Mouse (Mus musculus): Measurements from ENCODE around the gene Phf13.

DNA sequence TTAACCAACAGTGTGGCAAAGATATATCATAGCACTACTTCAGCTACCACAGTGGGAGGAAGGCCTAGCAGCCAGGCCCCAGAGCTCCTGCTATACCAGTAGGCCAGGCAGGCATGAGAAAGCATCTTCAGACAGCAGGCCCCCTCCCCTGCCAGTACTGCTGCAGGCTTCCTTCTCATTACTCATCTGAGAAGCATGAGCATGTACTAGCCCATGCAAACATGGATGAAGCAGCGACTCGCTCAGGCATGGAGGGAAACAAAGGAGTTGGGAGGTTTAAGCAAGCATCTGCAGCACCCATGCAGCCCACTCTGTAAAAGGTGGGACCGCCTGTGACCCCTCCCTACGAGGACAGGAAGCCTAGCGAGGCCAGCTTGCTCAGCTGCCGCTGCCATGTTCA lies 23.0 kb upstream of the Phf13 start:
- TF ChIP-seq CTCF (IDR thresholded peaks at IDR 0.05; ENCODE audit: extremely low read depth, insufficient read depth, insufficient read length, insufficient replicate concordance) (no peak), POLR2A (IDR thresholded peaks at IDR 0.05; ENCODE audit: low read depth, low read length) (no peak)

Data from spleen, adult 2 months (tissue).